Mouse (Mus musculus): Measurements from ENCODE around the gene Klk9.

The Klk9 gene

GRCm38 (mm10) chr7:43789295-43789694 is 2.4 kb upstream of the Klk9 start:
- no peak for DNase-seq (ENCODE audit: low spot score in 2 of 2)

GRCm38 (mm10) chr7:43796355-43796754 is 4.7 kb downstream of the Klk9 start:
- DNase-seq (ENCODE audit: low spot score in 2 of 2): no peak

- DNase-seq (ENCODE audit: low spot score in 2 of 2): no peak
Observed at GRCm38 (mm10) chr7:43797333-43797769, 5.7 kb downstream of the Klk9 start, which contains the start of gene Klk8. TSS of gene Klk8 (plus strand) at chr7:43797577.

DNA sequence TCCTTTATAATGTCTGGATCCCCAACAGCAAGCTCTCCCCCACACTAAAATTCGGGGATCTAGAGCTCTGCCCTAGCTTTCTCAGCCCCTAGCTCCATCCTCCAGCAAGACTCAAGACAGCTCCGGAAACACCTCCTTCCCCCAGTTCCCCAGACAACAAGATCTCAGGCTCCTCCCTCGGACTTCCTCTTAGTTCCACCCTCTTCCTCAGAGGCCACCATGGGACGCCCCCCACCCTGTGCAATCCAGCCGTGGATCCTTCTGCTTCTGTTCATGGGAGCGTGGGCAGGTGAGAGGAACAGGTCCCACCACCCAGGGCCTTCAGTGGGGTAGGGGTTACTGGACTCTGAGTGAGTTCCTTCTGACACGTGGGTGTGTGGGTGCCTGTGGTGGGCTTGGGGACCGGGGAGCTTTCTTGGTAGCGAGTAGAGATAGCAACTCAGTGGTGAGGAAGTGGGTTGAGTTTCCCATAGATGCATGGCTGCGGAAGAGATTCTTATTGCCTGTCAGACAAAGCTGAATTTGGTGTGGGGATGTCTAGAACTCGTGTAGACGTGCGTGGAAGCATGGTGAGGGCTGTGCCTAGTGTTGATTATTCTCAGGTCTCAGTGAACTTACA is 6.3 kb downstream of the Klk9 start:
- no peak for DNase-seq (ENCODE audit: low spot score in 2 of 2)

DNA sequence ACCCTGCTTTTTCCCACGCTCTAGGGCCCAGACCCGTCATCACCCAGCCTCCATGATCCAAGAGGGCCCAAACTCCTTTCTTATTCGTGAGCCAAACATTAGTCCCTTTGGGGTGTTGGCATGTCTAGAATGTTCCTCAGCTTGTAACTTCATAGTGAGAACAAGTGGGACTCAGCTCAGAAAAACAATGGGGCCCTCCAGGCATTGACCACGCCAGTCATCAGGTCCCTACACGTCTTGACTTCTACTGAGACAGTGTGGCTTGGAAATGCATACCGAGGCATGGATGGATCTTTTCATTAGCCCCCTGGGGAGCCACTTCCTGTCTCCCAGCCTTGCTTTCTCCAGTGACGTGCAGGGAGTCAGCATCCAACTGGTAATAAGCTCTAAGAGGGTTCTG is 8.2 kb downstream of the Klk9 start:
- DNase-seq (ENCODE audit: low spot score in 2 of 2): no peak

GRCm38 (mm10) chr7:43810994-43811393 is 19.3 kb downstream of the Klk9 start, which contains the start of gene Klk7:
TSS of gene Klk7 (plus strand) at chr7:43811294.
- no peak for DNase-seq (ENCODE audit: low spot score in 2 of 2)

- no peak for DNase-seq (ENCODE audit: low spot score in 2 of 2)
Observed at GRCm38 (mm10) chr7:43815211-43815610, 23.5 kb downstream of the Klk9 start.

GRCm38 (mm10) chr7:43816746-43817145 is 25.1 kb downstream of the Klk9 start:
- DNase-seq (ENCODE audit: low spot score in 2 of 2): no peak

GRCm38 (mm10) chr7:43821581-43821980 is 29.9 kb downstream of the Klk9 start:
- DNase-seq (ENCODE audit: low spot score in 2 of 2): no peak

GRCm38 (mm10) chr7:43824199-43824598 is 32.5 kb downstream of the Klk9 start, which contains the start of gene Klk6:
TSS of gene Klk6 (plus strand) at chr7:43824499.
- DNase-seq (ENCODE audit: low spot score in 2 of 2): no peak

GRCm38 (mm10) chr7:43826056-43826455 is 34.4 kb downstream of the Klk9 start:
- no peak for DNase-seq (ENCODE audit: low spot score in 2 of 2)

- no peak for DNase-seq (ENCODE audit: low spot score in 2 of 2)
Observed at GRCm38 (mm10) chr7:43827706-43828105, 36.0 kb downstream of the Klk9 start.

- no peak for DNase-seq (ENCODE audit: low spot score in 2 of 2)
Observed at GRCm38 (mm10) chr7:43829006-43829405, 37.3 kb downstream of the Klk9 start.

DNA sequence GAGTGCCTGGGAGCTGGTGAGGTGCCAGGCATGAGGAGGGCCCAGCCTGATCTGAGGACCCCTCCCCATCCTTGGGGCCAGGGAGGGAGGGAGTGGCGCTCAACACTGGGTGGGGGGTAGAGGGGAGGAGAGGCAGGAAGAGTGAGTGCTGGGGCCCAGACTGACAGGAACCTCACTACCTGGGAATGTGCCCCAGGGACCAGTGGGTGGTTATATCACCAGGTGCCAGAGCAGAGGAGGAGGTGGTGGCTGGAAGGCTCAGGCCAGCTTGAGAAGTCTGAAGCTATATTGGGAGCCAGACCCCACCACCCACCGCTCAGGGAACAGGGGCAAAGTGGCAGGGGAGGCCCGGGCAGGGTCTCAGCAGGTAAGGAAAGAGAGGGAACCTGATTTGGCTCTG is 50.0 kb downstream of the Klk9 start, which contains the start of gene Klk5:
Klk5 (plus strand) TSS at position 271 of the 400 bp plus-strand sequence.
- no peak for DNase-seq (ENCODE audit: low spot score in 2 of 2)

- no peak for DNase-seq (ENCODE audit: low spot score in 2 of 2)
Observed at GRCm38 (mm10) chr7:43843801-43844200, 52.1 kb downstream of the Klk9 start.

Data from frontal cortex, postnatal 10 days (tissue).